Mouse (Mus musculus): ENCODE results near the gene Mars.
"Not testable (repeated sequence)": the region's sequence is repeated elsewhere in the genome, so short reads cannot be mapped to it uniquely, and the experiment has no call there.

Mars gene

GRCm38 (mm10) chr10:127337536-127338099 lies 26.0 kb upstream of the Mars start:
- no peak for DNase-seq (ENCODE audit: extremely low read depth, insufficient read length, low spot score)

GRCm38 (mm10) chr10:127336952-127337351 lies 25.4 kb upstream of the Mars start:
- no peak for DNase-seq (ENCODE audit: extremely low read depth, insufficient read length, low spot score)

GRCm38 (mm10) chr10:127335271-127335670 lies 23.7 kb upstream of the Mars start:
- DNase-seq (ENCODE audit: extremely low read depth, insufficient read length, low spot score), result no peak

GRCm38 (mm10) chr10:127333152-127333551 lies 21.6 kb upstream of the Mars start:
- DNase-seq (ENCODE audit: extremely low read depth, insufficient read length, low spot score), result no peak

- DNase-seq (ENCODE audit: extremely low read depth, insufficient read length, low spot score), result no peak
These were observed 20.8 kb upstream of the Mars start for GRCm38 (mm10) chr10:127332211-127332874.

GRCm38 (mm10) chr10:127330212-127330611 lies 18.6 kb upstream of the Mars start:
- DNase-seq (ENCODE audit: extremely low read depth, insufficient read length, low spot score), result no peak

- DNase-seq (ENCODE audit: extremely low read depth, insufficient read length, low spot score), result no peak
These were observed 16.0 kb upstream of the Mars start for GRCm38 (mm10) chr10:127327461-127328145.

GRCm38 (mm10) chr10:127326828-127327227 lies 15.2 kb upstream of the Mars start:
- no peak for DNase-seq (ENCODE audit: extremely low read depth, insufficient read length, low spot score)

- DNase-seq (ENCODE audit: extremely low read depth, insufficient read length, low spot score), result no peak
These were observed 14.6 kb upstream of the Mars start for GRCm38 (mm10) chr10:127326017-127326801.

GRCm38 (mm10) chr10:127325454-127326016 lies 13.9 kb upstream of the Mars start:
- DNase-seq (ENCODE audit: extremely low read depth, insufficient read length, low spot score), result no peak

GRCm38 (mm10) chr10:127324495-127324894 lies 12.9 kb upstream of the Mars start:
- DNase-seq (ENCODE audit: extremely low read depth, insufficient read length, low spot score), result no peak

GRCm38 (mm10) chr10:127323131-127323855 lies 11.7 kb upstream of the Mars start:
- DNase-seq (ENCODE audit: extremely low read depth, insufficient read length, low spot score), result no peak

GRCm38 (mm10) chr10:127322669-127323068 lies 11.1 kb upstream of the Mars start:
- DNase-seq (ENCODE audit: extremely low read depth, insufficient read length, low spot score), result no peak

- DNase-seq (ENCODE audit: extremely low read depth, insufficient read length, low spot score), result no peak
These were observed 10.6 kb upstream of the Mars start for GRCm38 (mm10) chr10:127322178-127322577.

GRCm38 (mm10) chr10:127321621-127322020 lies 10.0 kb upstream of the Mars start, which contains the start of gene Arhgap9:
Arhgap9 (plus strand) TSS chr10:127321964.
- no peak for DNase-seq (ENCODE audit: extremely low read depth, insufficient read length, low spot score)

- no peak for DNase-seq (ENCODE audit: extremely low read depth, insufficient read length, low spot score)
These were observed 8.4 kb upstream of the Mars start for GRCm38 (mm10) chr10:127319969-127320368.

- DNase-seq (ENCODE audit: extremely low read depth, insufficient read length, low spot score), result no peak
These were observed 6.4 kb upstream of the Mars start for GRCm38 (mm10) chr10:127318009-127318408.

GRCm38 (mm10) chr10:127317277-127317676 lies 5.7 kb upstream of the Mars start:
- no peak for DNase-seq (ENCODE audit: extremely low read depth, insufficient read length, low spot score)

- DNase-seq (ENCODE audit: extremely low read depth, insufficient read length, low spot score), result not testable (repeated sequence)
These were observed 3.4 kb upstream of the Mars start for GRCm38 (mm10) chr10:127314950-127315349.

GRCm38 (mm10) chr10:127313516-127313915 lies 1.9 kb upstream of the Mars start:
- DNase-seq (ENCODE audit: extremely low read depth, insufficient read length, low spot score), result not testable (repeated sequence)
